Mouse (Mus musculus) forebrain, embryonic 10.5 days (tissue): ENCODE measurements around the gene Pole3. TPM values are rescaled to one million over a fixed set of nuclear protein-coding genes. Genes with fewer than 3 reads are reported as not detected.

Experiments used
- DNase-seq: peaks from one replicate; pipeline ENCODE4 v3.0.0-alpha.2; 2017; ENCODE audit warnings: low spot score; ENCODE audit errors: extremely low spot score
- H3K27ac ChIP-seq: fragments of 300-500 bp; sonication (generic); 2 replicates; pipeline ENCODE4 v1.5.1; 2016; ENCODE audit warnings: mild to moderate bottlenecking
- H3K27me3 ChIP-seq: fragments of 300-500 bp; sonication (generic); 2 replicates; pipeline ENCODE4 v1.6.1; 2016; ENCODE audit warnings: mild to moderate bottlenecking; ENCODE audit not compliant: poor library complexity, severe bottlenecking
- H3K36me3 ChIP-seq: fragments of 300-500 bp; sonication (generic); replicated peaks from 2 replicates; pipeline ENCODE4 v1.6.1; 2016; ENCODE audit warnings: mild to moderate bottlenecking, moderate library complexity
- H3K4me1 ChIP-seq: fragments of 300-500 bp; sonication (generic); 2 replicates; pipeline ENCODE4 v1.6.1; 2016
- H3K4me3 ChIP-seq: fragments of 300-500 bp; sonication (generic); 2 replicates; pipeline ENCODE4 v1.5.1; 2016; ENCODE audit warnings: mild to moderate bottlenecking, moderate library complexity
- H3K9me3 ChIP-seq: fragments of 300-500 bp; sonication (generic); 2 replicates; pipeline ENCODE4 v1.6.1; 2016; ENCODE audit warnings: mild to moderate bottlenecking, moderate library complexity
- WGBS: fragments of 180-500 bp; shearing (Covaris S2); methylation state at CpG from one replicate; pipeline ENCODE4 v1.1.7; 2016; 5-methylcytosine and 5-hydroxymethylcytosine counted together
- polyA plus RNA-seq: library from polyadenylated mRNA; unstranded; fragments of >200 nt; fragmentation: Nextera tagmentation; extraction: Ambion mirVana; gene quantifications from 2 replicates; pipeline ENCODE4 v1.2.1, GENCODE M21; 2016

The Pole3 gene
- polyA plus RNA-seq, 1 experiment from 2014 or later, result 145 TPM

- no peaks in the 10 kb centered on the region for H3K27me3 ChIP-seq
- WGBS, result 93% methylated on average over 8 of the region's 8 CpGs
- peaks cover 27% of the 10 kb centered on the region for H3K36me3 ChIP-seq
- peak overlapping the region; percentile 72; the same call in 1 of the 2 replicates for H3K27ac ChIP-seq
- H3K9me3 ChIP-seq, result no peaks in the 10 kb centered on the region
- peaks cover 56% of the 10 kb centered on the region for H3K4me1 ChIP-seq
- no peak overlapping the region for H3K4me3 ChIP-seq
- DNase-seq, result no peak
These were observed 7.8 kb downstream of the Pole3 start for GRCm38 (mm10) chr4:62517046-62517445.

- peak overlapping the region; percentile 34; the same call in 1 of the 2 replicates for H3K4me3 ChIP-seq
- peaks cover 56% of the 10 kb centered on the region for H3K4me1 ChIP-seq
These were observed 8.3 kb downstream of the Pole3 start for GRCm38 (mm10) chr4:62516579-62516978.

GRCm38 (mm10) chr4:62516079-62516478 lies 8.8 kb downstream of the Pole3 start:
- Histone ChIP-seq H3K9me3 (no peaks in the 10 kb centered on the region), H3K4me3 (peak overlapping the region; percentile 34; the same call in 1 of the 2 replicates), H3K36me3 (peaks cover 32% of the 10 kb centered on the region), H3K27ac (peak overlapping the region; percentile 72), H3K4me1 (peaks cover 56% of the 10 kb centered on the region), H3K27me3 (no peaks in the 10 kb centered on the region)
- DNase-seq, result no peak
- WGBS, result 44% methylated on average over 2 of the region's 2 CpGs

More at GRCm38 (mm10) chr4:62516579-62516978, 8.3 kb downstream of the Pole3 start:
- WGBS, result 75% methylated on average over 1 of the region's 1 CpGs
- no peaks in the 10 kb centered on the region for H3K9me3 ChIP-seq
- no peaks in the 10 kb centered on the region for H3K27me3 ChIP-seq
- H3K27ac ChIP-seq, result peak overlapping the region; percentile 72; the same call in 1 of the 2 replicates
- H3K36me3 ChIP-seq, result peaks cover 28% of the 10 kb centered on the region
- DNase-seq, result no peak

GRCm38 (mm10) chr4:62515490-62515889 lies 9.4 kb downstream of the Pole3 start:
- Histone ChIP-seq H3K4me3 (peak overlapping the region; percentile 34; the same call in 1 of the 2 replicates), H3K27me3 (no peaks in the 10 kb centered on the region), H3K4me1 (peaks cover 51% of the 10 kb centered on the region), H3K27ac (peak overlapping the region; percentile 72), H3K36me3 (peaks cover 38% of the 10 kb centered on the region), H3K9me3 (no peaks in the 10 kb centered on the region)
- 86% methylated on average over 3 of the region's 3 CpGs for WGBS
- no peak for DNase-seq

- no peak for DNase-seq
- Histone ChIP-seq H3K36me3 (peaks cover 42% of the 10 kb centered on the region), H3K4me3 (peak overlapping the region; percentile 34; the same call in 1 of the 2 replicates), H3K4me1 (peaks cover 46% of the 10 kb centered on the region), H3K27me3 (no peaks in the 10 kb centered on the region), H3K27ac (peak overlapping the region; percentile 72; the same call in 1 of the 2 replicates), H3K9me3 (no peaks in the 10 kb centered on the region)
- WGBS, result 93% methylated on average over 7 of the region's 7 CpGs
These were observed 9.9 kb downstream of the Pole3 start for GRCm38 (mm10) chr4:62514995-62515394.

- Histone ChIP-seq H3K36me3 (peaks cover 52% of the 10 kb centered on the region), H3K4me3 (no peak overlapping the region), H3K9me3 (no peaks in the 10 kb centered on the region), H3K27ac (no peak overlapping the region), H3K27me3 (no peaks in the 10 kb centered on the region), H3K4me1 (peaks cover 39% of the 10 kb centered on the region)
- WGBS, result 58% methylated on average over 11 of the region's 11 CpGs
- DNase-seq, result no peak
These were observed 10.8 kb downstream of the Pole3 start for GRCm38 (mm10) chr4:62513998-62514506.

GRCm38 (mm10) chr4:62509946-62510345 lies 14.9 kb downstream of the Pole3 start:
- no peak overlapping the region for H3K4me3 ChIP-seq
- H3K9me3 ChIP-seq, result no peaks in the 10 kb centered on the region
- DNase-seq, result no peak
- H3K36me3 ChIP-seq, result peaks cover 72% of the 10 kb centered on the region
- peaks cover 4% of the 10 kb centered on the region; the same call in 1 of the 2 replicates for H3K4me1 ChIP-seq
- H3K27ac ChIP-seq, result no peak overlapping the region
- WGBS, result 93% methylated on average over 11 of the region's 11 CpGs
- no peaks in the 10 kb centered on the region for H3K27me3 ChIP-seq

GRCm38 (mm10) chr4:62508839-62509238 lies 16.0 kb downstream of the Pole3 start:
- no peaks in the 10 kb centered on the region for H3K27me3 ChIP-seq
- 95% methylated on average over 5 of the region's 5 CpGs for WGBS
- peaks cover 68% of the 10 kb centered on the region for H3K36me3 ChIP-seq
- no peak overlapping the region for H3K27ac ChIP-seq
- H3K9me3 ChIP-seq, result no peaks in the 10 kb centered on the region
- H3K4me1 ChIP-seq, result 0 out of 2 replicates have a peak, but pooled peaks cover under 1% of the 10 kb centered on the region
- no peak for DNase-seq
- H3K4me3 ChIP-seq, result no peak overlapping the region

- Histone ChIP-seq H3K27me3 (no peaks in the 10 kb centered on the region), H3K9me3 (no peaks in the 10 kb centered on the region), H3K27ac (no peak overlapping the region), H3K4me3 (no peak overlapping the region), H3K4me1 (peaks cover 5% of the 10 kb centered on the region), H3K36me3 (peaks cover 47% of the 10 kb centered on the region)
- WGBS, result 63% methylated on average over 2 of the region's 2 CpGs
- DNase-seq, result peak; percentile 26
These were observed 18.1 kb downstream of the Pole3 start for GRCm38 (mm10) chr4:62506798-62507197.

GRCm38 (mm10) chr4:62505991-62506390 lies 18.9 kb downstream of the Pole3 start:
- 88% methylated on average over 3 of the region's 3 CpGs for WGBS
- Histone ChIP-seq H3K36me3 (peaks cover 39% of the 10 kb centered on the region), H3K4me3 (no peak overlapping the region), H3K27ac (no peak overlapping the region), H3K27me3 (no peaks in the 10 kb centered on the region), H3K9me3 (no peaks in the 10 kb centered on the region), H3K4me1 (peaks cover 11% of the 10 kb centered on the region)
- DNase-seq, result no peak

- no peaks in the 10 kb centered on the region for H3K9me3 ChIP-seq
- peak within 1 kb of the TSS; percentile 86 for H3K27ac ChIP-seq
- H3K4me1 ChIP-seq, result peaks cover 11% of the 10 kb centered on the region
- WGBS, result 81% methylated on average over 3 of the region's 3 CpGs
- H3K4me3 ChIP-seq, result peak within 1 kb of the TSS; percentile 62
- no peaks in the 10 kb centered on the region for H3K27me3 ChIP-seq
- peaks cover 28% of the 10 kb centered on the region for H3K36me3 ChIP-seq
- no peak for DNase-seq
These were observed 21.4 kb downstream of the Pole3 start, which contains the start of gene Hdhd3 for GRCm38 (mm10) chr4:62503374-62503970. TSS of gene Hdhd3 (minus strand) at chr4:62503467.

GRCm38 (mm10) chr4:62502969-62503368 lies 21.9 kb downstream of the Pole3 start:
- H3K27ac ChIP-seq, result no peak overlapping the region
- peak overlapping the region; percentile 62; the same call in 1 of the 2 replicates for H3K4me3 ChIP-seq
- DNase-seq, result no peak
- H3K36me3 ChIP-seq, result peaks cover 26% of the 10 kb centered on the region
- 82% methylated on average over 7 of the region's 7 CpGs for WGBS
- no peaks in the 10 kb centered on the region for H3K27me3 ChIP-seq
- peaks cover 11% of the 10 kb centered on the region for H3K4me1 ChIP-seq
- no peaks in the 10 kb centered on the region for H3K9me3 ChIP-seq
